Mouse (Mus musculus) liver, embryonic 14.5 days (tissue): ENCODE measurements at regions not wholly inside any gene's neighbourhood (a gene's known extent, or its start where the extent isn't known, plus 50 kb on each side); places are given as distances from the start of the nearest gene placed in this dataset.

Source experiments
- CTCF ChIP-seq: IDR thresholded peaks from 2 replicates; pipeline ENCODE4 v1.5.1; 2016; ENCODE audit warnings: antibody characterized with exemption, low read depth, control low read depth
- EP300 ChIP-seq: IDR thresholded peaks from 2 replicates; pipeline ENCODE4 v1.6.1; 2016; ENCODE audit warnings: antibody characterized with exemption, low read depth

DNA sequence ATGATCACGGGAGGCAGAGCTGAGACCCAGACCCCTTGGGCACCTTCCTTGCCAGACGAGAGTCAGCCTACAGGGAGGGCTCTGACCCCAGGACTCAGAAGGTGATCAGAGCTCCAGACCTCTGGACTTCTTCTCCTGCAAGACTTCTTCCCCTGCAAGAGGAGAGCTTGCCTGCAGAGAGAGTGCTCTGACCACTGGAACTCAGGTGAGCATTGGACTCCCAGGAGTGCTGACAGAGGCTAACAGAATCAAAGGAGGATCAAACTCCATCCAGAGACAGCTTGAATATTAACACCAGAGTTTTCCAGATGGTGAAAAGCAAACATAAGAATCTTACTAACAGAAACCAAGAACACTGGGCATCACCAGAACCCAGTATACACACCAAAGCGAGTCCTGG lies 241.2 kb upstream of the Tac1 start:
- TF ChIP-seq CTCF (no peak), EP300 (no peak)
